Mouse (Mus musculus): ENCODE measurements around the gene Frmd6.

Gene Frmd6

DNA sequence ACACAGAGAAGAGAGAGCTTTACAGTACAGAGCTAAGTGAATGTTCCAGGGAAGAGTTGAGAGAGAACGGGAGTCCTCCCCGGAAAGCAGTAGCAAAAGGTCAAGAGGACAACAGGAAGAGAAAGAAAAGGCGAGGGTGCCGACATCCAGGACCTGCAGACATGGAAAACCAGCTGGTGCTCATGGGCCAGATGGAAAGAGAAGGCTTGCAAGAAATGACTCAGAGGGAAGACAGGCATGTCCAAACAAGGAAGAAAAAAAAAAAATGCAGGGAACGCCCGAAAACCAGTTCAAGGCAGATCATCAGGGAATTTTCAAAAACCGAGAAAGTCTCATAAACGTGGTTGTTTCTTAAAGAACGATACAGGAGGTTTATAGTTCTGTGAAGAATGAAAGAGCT lies 81.6 kb downstream of the Frmd6 start:
- no peak for DNase-seq

DNA sequence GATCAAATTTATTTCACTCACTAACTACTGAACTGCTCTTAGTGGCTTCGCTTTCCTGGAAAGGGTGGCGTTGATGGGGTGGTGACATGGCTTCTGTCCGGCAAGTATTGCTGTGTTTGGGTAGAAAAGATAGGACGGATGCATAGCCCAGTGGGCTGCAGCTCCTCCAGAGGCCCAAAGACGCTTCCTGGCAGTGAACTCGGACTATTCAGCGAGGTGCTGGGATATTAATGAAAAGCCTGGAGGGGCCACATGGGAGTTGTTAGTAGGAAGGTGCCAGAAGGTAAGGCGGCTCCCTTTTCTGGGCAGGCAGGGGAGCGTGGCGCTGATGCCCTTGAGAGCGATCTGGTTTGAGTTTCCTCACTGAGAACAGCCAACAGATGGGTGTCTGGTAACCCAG lies 82.3 kb downstream of the Frmd6 start:
- no peak for DNase-seq

DNA sequence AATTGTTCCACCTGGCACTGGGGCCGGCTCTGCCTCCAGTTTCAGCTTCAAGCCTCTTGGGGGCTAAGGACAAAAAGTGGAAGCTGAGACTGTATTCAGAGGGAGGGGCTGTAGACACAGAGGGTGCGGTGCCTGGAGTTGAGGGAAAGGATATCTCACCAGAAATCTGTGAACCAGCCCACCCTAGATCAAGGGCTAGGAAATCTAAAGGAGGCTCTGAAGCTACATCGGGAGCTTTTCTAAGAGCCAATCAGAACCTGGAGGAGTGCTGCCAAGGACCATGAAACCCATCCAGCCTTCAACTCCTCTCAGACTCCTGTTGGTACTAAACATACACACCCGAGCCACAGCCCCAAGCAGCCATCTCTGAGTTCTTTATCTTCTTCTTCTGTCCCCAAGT lies 82.8 kb downstream of the Frmd6 start:
- DNase-seq, result no peak

DNA sequence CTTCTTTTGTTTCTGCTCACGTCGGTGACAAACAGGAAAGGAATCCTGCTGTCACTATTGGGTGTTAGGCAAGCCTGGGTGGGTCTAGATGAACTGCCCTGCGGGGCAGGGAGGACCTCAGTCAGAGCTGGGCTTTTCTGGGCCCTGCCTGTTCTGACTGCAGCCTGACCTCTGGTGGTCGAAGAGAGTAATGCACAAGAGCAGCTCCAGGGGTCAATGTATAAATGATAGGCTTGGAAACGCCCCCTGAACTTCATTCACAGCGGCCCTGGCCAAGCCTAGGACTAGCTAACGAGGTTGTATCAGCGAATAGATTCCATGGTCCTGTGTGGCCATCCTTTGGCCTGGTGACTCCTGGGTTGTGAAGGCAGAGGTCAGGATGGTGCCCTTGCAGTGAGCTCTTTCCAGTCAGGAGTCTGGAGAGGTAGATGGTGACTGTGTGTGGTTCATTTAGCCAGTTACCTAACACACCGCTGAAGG lies 85.0 kb downstream of the Frmd6 start:
- DNase-seq, result peak; percentile 75

DNA sequence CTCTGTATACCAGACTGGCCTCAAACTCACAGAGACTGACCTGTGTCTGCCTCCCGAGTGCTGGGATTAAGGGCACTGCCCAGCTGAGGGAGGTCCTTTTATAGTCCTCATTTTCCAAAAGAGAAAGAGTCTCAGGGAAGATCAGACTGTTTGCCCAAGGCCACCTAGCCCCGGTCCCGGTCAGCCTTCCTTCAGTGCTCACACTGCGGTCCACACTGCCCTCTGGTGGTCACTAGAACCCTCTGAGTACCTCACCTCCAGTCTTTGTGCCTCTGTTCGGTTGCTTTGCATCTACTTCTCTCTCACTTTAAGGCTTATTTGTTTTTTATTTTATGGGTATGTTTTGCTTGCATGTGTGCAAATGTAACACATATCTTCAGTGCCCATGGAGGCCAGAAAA lies 85.7 kb downstream of the Frmd6 start:
- peak; percentile 86 for DNase-seq

DNA sequence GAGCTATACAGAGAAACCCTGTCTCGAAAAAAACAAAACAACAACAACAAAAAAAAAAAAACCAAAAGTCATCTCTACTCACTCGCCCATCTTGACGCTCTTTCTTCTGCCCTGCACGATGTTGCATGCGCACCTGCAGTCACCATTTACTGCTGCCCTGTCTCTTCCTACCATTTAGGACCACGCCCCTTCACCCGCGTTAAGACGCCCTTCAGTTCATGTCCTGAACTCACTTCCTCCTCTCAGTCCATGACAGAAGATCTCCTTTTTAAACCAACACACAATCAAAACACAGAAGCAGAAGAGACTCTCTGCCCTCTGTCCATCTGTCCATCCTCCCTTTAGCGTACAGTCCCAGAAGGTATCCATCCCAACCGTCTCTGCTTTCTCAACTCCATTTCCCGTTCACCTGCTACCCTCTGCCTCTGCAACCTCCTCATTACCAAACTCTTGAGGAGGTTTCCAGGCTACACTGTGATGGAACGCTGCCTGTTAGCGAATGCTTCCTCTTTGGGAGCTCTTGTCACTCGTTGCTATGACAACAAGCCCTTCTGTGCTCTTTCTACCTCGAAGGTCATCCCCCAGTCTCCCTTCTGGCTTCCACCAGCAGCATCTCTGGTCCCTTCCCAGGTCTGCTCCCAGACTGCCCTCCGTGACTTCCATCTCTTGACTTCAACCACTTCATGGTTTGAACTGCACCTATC lies 86.5 kb downstream of the Frmd6 start:
- DNase-seq, result no peak

DNA sequence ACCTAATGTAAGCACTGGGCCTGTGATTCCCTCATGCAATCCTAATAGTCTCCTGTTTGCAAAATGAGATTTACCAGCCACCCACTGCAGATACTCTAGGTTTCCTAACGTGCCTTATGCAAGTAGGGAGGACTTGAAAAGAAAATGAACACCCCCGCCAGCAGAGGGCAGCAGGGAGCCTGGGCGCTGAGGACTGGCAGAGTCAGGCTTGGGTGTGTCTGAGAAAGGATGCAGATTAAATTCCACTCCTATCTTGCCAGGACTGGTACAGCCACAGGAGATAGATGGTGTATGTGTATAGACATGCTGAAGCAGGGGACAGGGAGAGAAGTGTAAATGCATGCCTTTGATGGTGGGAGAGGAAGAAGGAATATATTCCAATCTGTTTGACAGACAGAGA lies 88.1 kb downstream of the Frmd6 start:
- peak; percentile 42 for DNase-seq

DNA sequence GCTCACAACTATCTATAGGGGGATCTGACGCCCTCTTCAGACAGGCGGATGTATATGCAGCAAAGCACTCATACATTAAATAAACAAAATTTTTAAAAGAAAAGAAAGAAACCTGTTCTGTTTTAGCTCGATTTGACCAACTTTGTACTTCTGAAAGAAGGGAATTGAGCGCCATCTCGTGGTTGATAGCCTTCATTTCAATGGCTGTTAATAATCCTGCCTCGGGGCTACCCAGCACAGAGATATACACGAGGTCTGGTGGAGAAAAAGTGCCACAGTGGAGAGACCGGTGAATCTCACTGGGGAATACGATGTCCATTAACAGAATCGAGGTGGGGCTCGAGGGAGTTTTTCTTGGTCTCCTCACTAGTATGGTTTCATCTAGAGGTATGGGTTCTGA lies 89.1 kb downstream of the Frmd6 start:
- DNase-seq, result peak; percentile 61

DNA sequence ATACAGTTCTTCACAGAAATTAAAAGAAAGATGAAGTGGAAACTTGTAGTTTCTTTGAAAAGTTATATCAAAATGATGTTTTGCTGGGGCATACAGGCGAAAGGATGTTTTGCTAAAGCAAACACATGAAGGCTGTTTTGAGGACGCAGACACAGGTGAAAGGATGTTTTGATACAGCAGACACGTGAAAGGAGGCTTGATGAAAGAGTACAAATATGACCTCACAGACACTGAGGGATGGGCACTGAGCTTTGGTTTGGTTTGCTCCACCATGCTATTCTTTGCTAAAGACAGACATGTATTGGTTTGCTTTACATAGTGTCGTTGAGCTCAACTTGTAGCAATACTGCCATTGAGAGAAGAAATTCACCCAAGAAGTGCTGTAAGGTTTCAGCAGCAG lies 104.5 kb downstream of the Frmd6 start:
- no peak for DNase-seq

DNA sequence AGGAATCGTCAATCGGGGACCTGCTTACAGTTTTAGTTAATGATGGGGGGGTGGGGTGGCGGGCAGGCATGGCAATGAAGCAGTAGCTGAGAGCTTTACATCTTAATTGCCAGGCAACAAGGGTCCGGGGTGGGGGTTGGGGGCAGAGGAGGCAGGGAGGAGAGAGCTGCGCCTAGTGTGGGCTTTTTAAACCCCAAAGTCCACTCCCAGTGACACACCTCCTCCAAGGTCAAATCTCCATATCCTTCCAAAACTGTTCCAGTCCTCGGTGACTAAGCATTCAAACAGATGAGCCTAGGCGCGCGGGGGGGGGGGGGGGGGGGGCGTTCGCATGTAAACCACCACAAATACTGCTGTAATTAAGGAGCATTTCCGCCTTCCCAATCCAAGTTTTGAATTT lies 111.8 kb downstream of the Frmd6 start:
- peak; percentile 50 for DNase-seq

DNA sequence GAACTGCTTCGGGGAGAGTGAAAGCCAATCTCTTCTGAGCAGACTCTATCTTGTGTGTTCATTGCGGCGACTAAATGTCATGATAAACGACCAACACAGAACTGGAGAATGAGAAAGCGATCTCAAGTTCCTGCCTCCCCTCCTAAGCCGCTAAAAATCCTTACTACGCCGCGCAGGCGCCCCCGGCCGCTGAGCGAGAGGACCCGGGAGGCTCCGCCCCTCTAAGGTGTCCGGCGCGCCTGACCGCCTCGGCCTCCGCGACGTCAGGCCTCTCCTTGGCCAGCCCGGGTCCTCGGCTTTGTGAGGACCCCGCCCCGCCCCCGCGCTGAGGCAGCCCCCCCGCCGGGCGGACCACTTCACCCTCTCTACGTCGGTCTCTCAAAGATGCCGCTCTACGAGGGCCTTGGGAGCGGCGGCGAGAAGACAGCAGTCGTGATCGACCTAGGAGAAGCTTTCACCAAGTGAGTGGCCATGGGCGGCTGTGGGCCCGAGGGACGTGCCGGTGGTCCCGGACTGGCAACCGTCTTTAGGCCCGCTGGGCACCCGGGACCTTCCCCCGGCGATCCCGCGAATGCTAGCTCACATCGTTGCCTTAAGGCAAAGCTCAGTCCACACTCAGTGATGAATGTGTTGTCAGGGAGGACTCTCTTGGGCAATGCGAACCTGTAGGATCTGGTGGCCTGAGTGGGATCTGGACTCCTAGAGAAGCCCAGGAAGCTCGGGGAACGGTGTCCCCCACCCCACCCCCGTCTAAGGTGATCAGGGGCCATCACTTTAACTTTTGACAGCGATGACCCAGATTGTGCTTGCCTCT lies 112.5 kb downstream of the Frmd6 start, which contains the start of gene Actr10:
Gene Actr10, plus strand, starts transcription at position 287 of the 814 bp plus-strand sequence.
- DNase-seq, result peak; percentile 95

DNA sequence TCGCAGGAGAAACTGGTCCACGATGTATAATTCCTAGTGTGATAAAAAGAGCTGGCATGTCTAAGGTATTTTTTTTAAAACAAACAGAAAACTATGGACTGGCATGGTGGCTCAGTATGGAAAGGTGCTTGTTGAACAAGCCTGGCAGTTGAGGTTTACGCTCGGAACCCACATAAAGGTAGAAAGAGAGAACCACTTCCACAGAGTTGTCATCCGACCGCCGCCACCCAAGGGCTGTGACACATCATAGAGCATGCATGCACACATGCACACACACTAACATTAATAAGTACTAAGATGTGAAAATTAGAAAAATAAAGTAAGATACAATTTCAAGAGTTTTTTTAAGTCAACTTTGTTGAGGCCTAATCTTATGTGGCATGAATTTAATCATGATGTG lies 115.5 kb downstream of the Frmd6 start:
- DNase-seq, result no peak

DNA sequence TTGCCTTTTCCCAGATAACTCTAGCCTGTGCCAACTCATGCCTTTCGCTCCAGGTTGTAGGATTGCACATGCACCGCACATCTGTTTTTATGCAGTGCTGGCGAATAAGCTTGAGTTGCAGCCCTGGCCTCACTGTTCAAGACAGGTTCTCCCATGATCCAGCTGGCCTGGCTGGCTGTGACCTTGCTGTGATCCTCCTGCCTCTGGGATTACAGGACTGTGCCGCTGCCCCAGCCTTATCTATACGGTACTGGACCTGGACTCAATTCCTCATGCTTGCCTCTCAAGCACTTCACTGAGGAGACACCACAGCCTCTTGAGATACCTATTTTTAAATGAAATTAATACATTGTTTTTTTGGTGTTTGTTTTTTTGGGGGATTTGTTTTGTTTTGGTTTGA lies 118.9 kb downstream of the Frmd6 start:
- DNase-seq, result no peak

DNA sequence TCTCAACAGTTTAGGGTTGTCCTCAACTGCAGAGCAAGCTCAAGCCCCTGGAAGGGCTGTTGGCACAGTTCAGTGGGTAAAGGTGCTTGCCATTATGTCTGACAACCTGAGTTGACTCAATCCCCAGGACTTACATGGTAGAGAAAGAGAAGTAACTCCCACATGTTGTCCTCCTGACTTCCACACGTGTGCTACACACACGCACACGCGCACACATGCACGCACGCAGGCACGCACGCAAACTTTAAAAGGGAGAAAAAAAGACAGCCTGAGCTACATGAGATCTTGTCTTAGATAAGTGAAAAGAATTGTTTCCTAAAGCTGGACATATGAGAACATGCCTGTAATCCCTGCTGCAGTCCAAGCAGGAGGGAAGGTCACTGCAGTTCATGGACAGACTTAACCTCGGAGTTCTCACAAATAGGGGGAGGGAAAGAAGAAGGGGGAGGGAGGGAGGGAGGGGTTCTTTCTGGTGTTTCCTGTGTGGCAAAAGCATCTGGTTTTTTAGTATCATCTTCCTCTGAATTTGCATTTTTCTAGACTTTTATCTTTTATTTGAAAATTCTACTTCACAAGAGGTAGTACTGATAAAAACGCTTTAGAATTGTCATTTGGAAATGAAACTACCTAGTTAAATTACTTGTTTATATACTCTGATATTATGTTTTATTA lies 121.4 kb downstream of the Frmd6 start:
- DNase-seq, result no peak

Data from right cerebral cortex, postnatal 4 days (tissue).